Mouse (Mus musculus) kidney, embryonic 15.5 days (tissue): ENCODE measurements around the gene Piwil4. TPM values are rescaled to one million over a fixed set of nuclear protein-coding genes. Genes with fewer than 3 reads are reported as not detected.
A peak's percentile ranks its signal among the peaks of the same experiment; 100 is the strongest.
"Not testable (repeated sequence)": the region's sequence is repeated elsewhere in the genome, so short reads cannot be mapped to it uniquely, and the experiment has no call there.

ENCODE experiments used
- ATAC-seq: fragments of 200-750 bp; cut with Nextera tagmentation; replicated peaks from 2 replicates; pipeline ENCODE4 v1.8.0; 2017; ENCODE audit warnings: moderate TSS enrichment; ENCODE audit not compliant: low FRiP score
- H3K27ac ChIP-seq: fragments of 300-500 bp; sonication (generic); 2 replicates; pipeline ENCODE4 v1.5.1; 2015; ENCODE audit warnings: mild to moderate bottlenecking, inconsistent platforms
- H3K27me3 ChIP-seq: fragments of 300-500 bp; sonication (generic); 2 replicates; pipeline ENCODE4 v1.6.1; 2015; ENCODE audit warnings: inconsistent platforms
- H3K36me3 ChIP-seq: fragments of 300-500 bp; sonication (generic); 2 replicates; pipeline ENCODE4 v1.6.1; 2015; ENCODE audit warnings: inconsistent platforms
- H3K4me1 ChIP-seq: fragments of 300-500 bp; sonication (generic); 2 replicates; pipeline ENCODE4 v1.6.1; 2015; ENCODE audit warnings: inconsistent platforms
- H3K4me2 ChIP-seq: fragments of 300-500 bp; sonication (generic); 2 replicates; pipeline ENCODE4 v1.6.1; 2015; ENCODE audit warnings: moderate library complexity, mild to moderate bottlenecking, inconsistent platforms
- H3K4me3 ChIP-seq: fragments of 300-500 bp; sonication (generic); replicated peaks from 2 replicates; pipeline ENCODE4 v1.5.1; 2015; ENCODE audit warnings: mild to moderate bottlenecking, inconsistent platforms
- H3K9ac ChIP-seq: fragments of 300-500 bp; sonication (generic); 2 replicates; pipeline ENCODE4 v1.6.1; 2015; ENCODE audit warnings: mild to moderate bottlenecking, inconsistent platforms
- H3K9me3 ChIP-seq: fragments of 300-500 bp; sonication (generic); replicated peaks from 2 replicates; pipeline ENCODE4 v1.6.1; 2016; ENCODE audit warnings: inconsistent platforms
- WGBS: fragments of 180-500 bp; shearing (Covaris S2); methylation state at CpG from one replicate; pipeline ENCODE4 v1.1.7; 2015; ENCODE audit warnings: mixed read lengths; 5-methylcytosine and 5-hydroxymethylcytosine counted together
- polyA plus RNA-seq: library from polyadenylated mRNA; unstranded; fragments of >200 nt; fragmentation: Nextera tagmentation; extraction: Ambion mirVana; gene quantifications from 2 replicates; pipeline ENCODE4 v1.2.1, GENCODE M21; 2015

The Piwil4 gene
- polyA plus RNA-seq, 1 experiment from 2014 or later = 0.05 TPM

- Histone ChIP-seq H3K27me3 (no peaks in the 10 kb centered on the region), H3K4me2 (no peak overlapping the region), H3K9ac (no peak overlapping the region), H3K4me1 (no peaks in the 10 kb centered on the region), H3K9me3 (no peaks in the 10 kb centered on the region), H3K27ac (no peak overlapping the region), H3K36me3 (no peaks in the 10 kb centered on the region), H3K4me3 (no peak overlapping the region)
- no peak for ATAC-seq
- 58% methylated on average over 12 of the region's 12 CpGs for WGBS
Observed at GRCm38 (mm10) chr9:14689376-14690108, 51.0 kb downstream of the Piwil4 start.

- Histone ChIP-seq H3K4me3 (no peak overlapping the region), H3K9ac (no peak overlapping the region), H3K27me3 (no peaks in the 10 kb centered on the region), H3K4me1 (no peaks in the 10 kb centered on the region), H3K36me3 (no peaks in the 10 kb centered on the region), H3K27ac (no peak overlapping the region), H3K4me2 (no peak overlapping the region), H3K9me3 (no peaks in the 10 kb centered on the region)
- ATAC-seq = no peak
- 59% methylated on average over 4 of the region's 4 CpGs for WGBS
Observed at GRCm38 (mm10) chr9:14684363-14684762, 56.2 kb downstream of the Piwil4 start.

GRCm38 (mm10) chr9:14682741-14683140 is 57.8 kb downstream of the Piwil4 start:
- no peak for ATAC-seq
- H3K27me3 ChIP-seq = no peaks in the 10 kb centered on the region
- H3K4me1 ChIP-seq = no peaks in the 10 kb centered on the region
- H3K4me2 ChIP-seq = no peak overlapping the region
- H3K9ac ChIP-seq = no peak overlapping the region
- H3K27ac ChIP-seq = no peak overlapping the region
- no peak overlapping the region for H3K4me3 ChIP-seq
- no peaks in the 10 kb centered on the region for H3K9me3 ChIP-seq
- H3K36me3 ChIP-seq = no peaks in the 10 kb centered on the region

GRCm38 (mm10) chr9:14680584-14680983 is 59.9 kb downstream of the Piwil4 start:
- Histone ChIP-seq H3K4me1 (peaks cover 8% of the 10 kb centered on the region), H3K4me3 (no peak overlapping the region), H3K9me3 (no peaks in the 10 kb centered on the region), H3K36me3 (no peaks in the 10 kb centered on the region), H3K27me3 (no peaks in the 10 kb centered on the region), H3K27ac (no peak overlapping the region), H3K4me2 (no peak overlapping the region), H3K9ac (no peak overlapping the region)
- 47% methylated on average over 2 of the region's 2 CpGs for WGBS
- ATAC-seq = no peak

- Histone ChIP-seq H3K27ac (no peak overlapping the region), H3K9me3 (no peaks in the 10 kb centered on the region), H3K4me2 (no peak overlapping the region), H3K4me3 (no peak overlapping the region), H3K27me3 (no peaks in the 10 kb centered on the region), H3K4me1 (peaks cover 15% of the 10 kb centered on the region), H3K36me3 (no peaks in the 10 kb centered on the region), H3K9ac (no peak overlapping the region)
- ATAC-seq = 0 out of 2 replicates have a peak, but pooled peaks have one; percentile 54
- 65% methylated on average over 9 of the region's 9 CpGs for WGBS
Observed at GRCm38 (mm10) chr9:14675707-14676691, 64.5 kb downstream of the Piwil4 start.

- no peak for ATAC-seq
- Histone ChIP-seq H3K4me2 (no peak overlapping the region), H3K27me3 (no peaks in the 10 kb centered on the region), H3K4me3 (no peak overlapping the region), H3K27ac (no peak overlapping the region), H3K4me1 (peaks cover 15% of the 10 kb centered on the region), H3K9me3 (no peaks in the 10 kb centered on the region), H3K36me3 (no peaks in the 10 kb centered on the region), H3K9ac (no peak overlapping the region)
- WGBS = 90% methylated on average over 8 of the region's 8 CpGs
Observed at GRCm38 (mm10) chr9:14674506-14674905, 66.0 kb downstream of the Piwil4 start.

GRCm38 (mm10) chr9:14673109-14673508 is 67.4 kb downstream of the Piwil4 start:
- H3K27me3 ChIP-seq = no peaks in the 10 kb centered on the region
- 92% methylated on average over 4 of the region's 4 CpGs for WGBS
- H3K4me1 ChIP-seq = peaks cover 15% of the 10 kb centered on the region

GRCm38 (mm10) chr9:14671965-14672364 is 68.6 kb downstream of the Piwil4 start:
- ATAC-seq = not testable (repeated sequence)

More at GRCm38 (mm10) chr9:14673109-14673508, 67.4 kb downstream of the Piwil4 start:
- H3K9ac ChIP-seq = no peak overlapping the region
- H3K4me3 ChIP-seq = no peak overlapping the region
- no peak overlapping the region for H3K27ac ChIP-seq
- no peak overlapping the region for H3K4me2 ChIP-seq
- H3K36me3 ChIP-seq = no peaks in the 10 kb centered on the region
- no peaks in the 10 kb centered on the region for H3K9me3 ChIP-seq
- no peak for ATAC-seq

GRCm38 (mm10) chr9:14668382-14668781 is 72.2 kb downstream of the Piwil4 start:
- Histone ChIP-seq H3K4me1 (no peaks in the 10 kb centered on the region), H3K4me3 (no peak overlapping the region), H3K9ac (no peak overlapping the region), H3K27ac (no peak overlapping the region), H3K9me3 (no peaks in the 10 kb centered on the region), H3K4me2 (no peak overlapping the region), H3K36me3 (no peaks in the 10 kb centered on the region), H3K27me3 (no peaks in the 10 kb centered on the region)
- no peak for ATAC-seq
- 83% methylated on average over 3 of the region's 3 CpGs for WGBS

More at GRCm38 (mm10) chr9:14671965-14672364, 68.6 kb downstream of the Piwil4 start:
- H3K27ac ChIP-seq, H3K4me3 ChIP-seq, H3K36me3 ChIP-seq, H3K9ac ChIP-seq, H3K4me2 ChIP-seq, H3K9me3 ChIP-seq, H3K27me3 ChIP-seq: not testable (repeated sequence)
- peaks cover 15% of the 10 kb centered on the region for H3K4me1 ChIP-seq
- 55% methylated on average over 5 of the region's 5 CpGs for WGBS

- 76% methylated on average over 3 of the region's 3 CpGs for WGBS
- H3K4me1 ChIP-seq = no peaks in the 10 kb centered on the region
- no peak overlapping the region for H3K4me3 ChIP-seq
- H3K27ac ChIP-seq = no peak overlapping the region
- H3K4me2 ChIP-seq = no peak overlapping the region
- H3K9ac ChIP-seq = no peak overlapping the region
- ATAC-seq = no peak
- no peaks in the 10 kb centered on the region for H3K27me3 ChIP-seq
- no peaks in the 10 kb centered on the region for H3K36me3 ChIP-seq
- no peaks in the 10 kb centered on the region for H3K9me3 ChIP-seq
Observed at GRCm38 (mm10) chr9:14666071-14666470, 74.5 kb downstream of the Piwil4 start.

- no peaks in the 10 kb centered on the region for H3K4me1 ChIP-seq
- H3K27ac ChIP-seq = no peak overlapping the region
- H3K36me3 ChIP-seq = no peaks in the 10 kb centered on the region
- H3K9me3 ChIP-seq = no peaks in the 10 kb centered on the region
- 97% methylated on average over 2 of the region's 2 CpGs for WGBS
- no peak overlapping the region for H3K9ac ChIP-seq
- H3K4me3 ChIP-seq = no peak overlapping the region
- no peaks in the 10 kb centered on the region for H3K27me3 ChIP-seq
- no peak for ATAC-seq
- H3K4me2 ChIP-seq = no peak overlapping the region
Observed at GRCm38 (mm10) chr9:14663591-14663990, 76.9 kb downstream of the Piwil4 start.

- Histone ChIP-seq H3K9me3 (no peaks in the 10 kb centered on the region), H3K27me3 (no peaks in the 10 kb centered on the region), H3K4me1 (no peaks in the 10 kb centered on the region), H3K4me3 (no peak overlapping the region), H3K36me3 (no peaks in the 10 kb centered on the region), H3K4me2 (no peak overlapping the region), H3K27ac (no peak overlapping the region), H3K9ac (no peak overlapping the region)
- 81% methylated on average over 7 of the region's 7 CpGs for WGBS
- ATAC-seq = no peak
Observed at GRCm38 (mm10) chr9:14662876-14663275, 77.7 kb downstream of the Piwil4 start.
